Mouse (Mus musculus) left cerebral cortex, adult 18-20 months (tissue): ENCODE results near the gene 1810013L24Rik. TPM values are rescaled to one million over a fixed set of nuclear protein-coding genes. Genes with fewer than 3 reads are reported as not detected.
"Not testable (repeated sequence)": the region's sequence is repeated elsewhere in the genome, so short reads cannot be mapped to it uniquely, and the experiment has no call there.

Experiments
- DNase-seq, 2 experiments: peaks; one replicate each; pipeline ENCODE4 v3.0.0; 2021 to 2022; ENCODE audit warnings: low spot score in 2 of 2, mixed read lengths in 1 of 2
- total RNA-seq, 2 experiments: library from RNA; stranded (reverse); gene quantifications; 2 replicates each; pipeline ENCODE4 v1.2.3; 2021

The 1810013L24Rik gene
- total RNA-seq, 2 experiments from 2014 or later = 100 to 105 TPM

DNA sequence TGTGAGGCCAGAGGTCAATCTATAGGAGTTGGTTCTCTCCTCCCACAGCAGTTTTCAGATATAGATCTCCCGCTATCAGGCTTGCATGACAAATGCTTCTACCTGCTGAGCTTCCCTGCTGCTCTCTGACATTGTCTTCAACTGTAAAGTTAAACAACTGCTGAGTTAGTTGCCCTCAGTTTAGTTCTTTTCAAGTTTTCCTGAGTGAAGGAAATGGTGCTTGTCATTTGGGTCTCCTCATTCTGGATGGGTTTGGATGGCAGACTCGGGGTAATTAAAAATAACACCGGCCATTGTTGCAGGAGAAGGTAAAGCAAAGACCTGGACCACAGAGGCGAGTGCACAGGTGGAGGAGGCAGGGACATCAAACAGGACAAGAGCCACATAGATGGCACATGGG, 64.3 kb downstream of the 1810013L24Rik start:
- not testable (repeated sequence) for DNase-seq

DNA sequence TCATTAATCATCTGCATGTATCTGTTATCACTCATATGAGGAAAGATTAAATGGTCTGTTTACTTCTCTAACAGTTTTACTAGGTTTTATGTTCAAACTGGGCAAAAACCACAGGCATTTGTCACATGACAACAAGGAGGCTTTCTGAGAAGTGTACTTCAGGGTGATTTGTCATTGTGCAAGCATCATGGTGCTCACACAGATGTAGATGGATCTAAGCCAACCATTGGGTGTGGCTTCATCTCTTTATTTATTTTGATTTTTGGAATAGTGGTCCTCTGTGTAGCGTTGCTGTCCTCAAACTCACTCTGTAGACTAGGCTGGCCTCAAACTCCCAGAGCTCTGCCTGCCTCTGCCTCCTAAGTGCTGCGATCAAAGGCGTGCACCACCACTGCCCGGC, 65.4 kb downstream of the 1810013L24Rik start:
- no peak for DNase-seq

- not testable (repeated sequence) for DNase-seq
Measured at GRCm38 (mm10) chr16:8906115-8906514, 76.2 kb downstream of the 1810013L24Rik start.

Other genes starting within 250 kb of the 1810013L24Rik start
- 10 to 100 TPM; 26.0 to 28.9 TPM for gene Pmm2, start 192.4 kb upstream of the 1810013L24Rik start, total RNA-seq
- 10 to 100 TPM; 12.4 to 12.7 TPM for gene Tmem186, start 192.4 kb upstream of the 1810013L24Rik start, total RNA-seq
- gene Carhsp1, start 157.9 kb upstream of the 1810013L24Rik start, total RNA-seq = 10 to 100 TPM; 13.0 to 19.1 TPM
- not detected for gene Gm5767, start 149.3 kb upstream of the 1810013L24Rik start, total RNA-seq
- gene Usp7, start 37.8 kb upstream of the 1810013L24Rik start, total RNA-seq = 100 to 1,000 TPM; 160 to 165 TPM